Mouse (Mus musculus) MEL (cell line): Measurements from ENCODE around the gene Gngt2.

ENCODE experiments used
- CTCF ChIP-seq, 3 experiments: IDR thresholded peaks in 2 of 3; conservative IDR thresholded peaks in 1 of 3; 2 replicates each; pipeline ENCODE4 v1.5.1; 2011 to 2012; ENCODE audit warnings: low read length in 3 of 3, low read depth in 2 of 3, mild to moderate bottlenecking in 2 of 3, improper control_type of control experiment in 1 of 3, inconsistent platforms in 1 of 3, mixed read lengths in 1 of 3, moderate library complexity in 1 of 3; ENCODE audit not compliant: control insufficient read depth in 1 of 3, insufficient read depth in 1 of 3, poor library complexity in 1 of 3, severe bottlenecking in 1 of 3
- EP300 ChIP-seq, 2 experiments: IDR thresholded peaks; 2 replicates each; pipeline ENCODE4 v1.6.1; 2011; ENCODE audit warnings: improper control_type of control experiment in 2 of 2, low read length in 2 of 2, low read depth in 1 of 2, mild to moderate bottlenecking in 1 of 2
- JUND ChIP-seq: IDR thresholded peaks from 2 replicates; pipeline ENCODE4 v1.6.1; 2011; ENCODE audit warnings: low read depth, mild to moderate bottlenecking, improper control_type of control experiment, low read length
- MXI1 ChIP-seq: IDR thresholded peaks from 2 replicates; pipeline ENCODE4 v1.6.1; 2011; ENCODE audit warnings: mild to moderate bottlenecking, low read depth, low read length, improper control_type of control experiment
- POLR2A ChIP-seq, 2 experiments: IDR thresholded peaks; 2 replicates each; pipeline ENCODE4 v1.6.1; 2011 to 2012; ENCODE audit warnings: low read length in 2 of 2, mild to moderate bottlenecking in 2 of 2, control low read depth in 1 of 2, improper control_type of control experiment in 1 of 2, low read depth in 1 of 2, moderate library complexity in 1 of 2; ENCODE audit not compliant: control insufficient read depth in 1 of 2, insufficient read depth in 1 of 2, poor library complexity in 1 of 2
- TAL1 ChIP-seq: IDR thresholded peaks from 2 replicates; pipeline ENCODE4 v1.6.1; 2012; ENCODE audit warnings: mild to moderate bottlenecking, inconsistent platforms, low read length, moderate library complexity, mixed read lengths
- ZC3H11A ChIP-seq: IDR thresholded peaks from 2 replicates; pipeline ENCODE4 v1.6.1; 2012; ENCODE audit warnings: low read depth, mild to moderate bottlenecking, inconsistent platforms, low read length, improper control_type of control experiment
- ZKSCAN1 ChIP-seq: IDR thresholded peaks from 2 replicates; pipeline ENCODE4 v1.6.1; 2012; ENCODE audit warnings: low read depth, mild to moderate bottlenecking, inconsistent platforms, low read length, improper control_type of control experiment, moderate library complexity

- TF ChIP-seq POLR2A (IDR thresholded peaks at IDR 0.05; ENCODE audit: control insufficient read depth in 1 of 2, insufficient read depth in 1 of 2, low read depth in 1 of 2, low read length in 2 of 2, poor library complexity in 1 of 2) (no peak), ZC3H11A (no peak), ZKSCAN1 (no peak), JUND (no peak), CTCF (IDR thresholded peaks at IDR 0.05 in 2 of 3, conservative IDR thresholded peaks at IDR 0.05 in 1 of 3; ENCODE audit: control insufficient read depth in 1 of 3, insufficient read depth in 1 of 3, low read depth in 2 of 3, low read length in 3 of 3, poor library complexity in 1 of 3, severe bottlenecking in 1 of 3) (no peak), TAL1 (no peak), MXI1 (no peak), EP300 (IDR thresholded peaks at IDR 0.05; ENCODE audit: low read depth in 1 of 2, low read length in 2 of 2) (no peak)
These were observed 20.3 kb downstream of the Gngt2 start for GRCm38 (mm10) chr11:95857306-95857705.
